Mouse (Mus musculus): ENCODE results near the gene Tiam2. TPM values are rescaled to one million over a fixed set of nuclear protein-coding genes. Genes with fewer than 3 reads are reported as not detected.

Tiam2 gene
- polyA plus RNA-seq (2014; fragmentation: Illumina TruSeq; extraction: RNeasy Lipid Tissue Mini Kit (QIAGEN cat#74804); ENCODE audit: low read depth, low replicate concordance), result 1.3 TPM

GRCm38 (mm10) chr17:3326148-3326902, at the start of gene Tiam2:
Gene Tiam2, plus strand, starts transcription at chr17:3326573.

GRCm38 (mm10) chr17:3532254-3532653, 205.9 kb downstream of the Tiam2 start, which contains the start of gene Cldn20:
Gene Cldn20, plus strand, starts transcription at chr17:3532554.

GRCm38 (mm10) chr17:3557331-3558311, 231.2 kb downstream of the Tiam2 start, which contains the start of gene Tfb1m:
Gene Tfb1m, minus strand, starts transcription at chr17:3557781.

Other genes starting within 250 kb of the Tiam2 start
- gene Scaf8, start 211.6 kb upstream of the Tiam2 start, polyA plus RNA-seq (2014; fragmentation: Illumina TruSeq; extraction: RNeasy Lipid Tissue Mini Kit (QIAGEN cat#74804); ENCODE audit: low read depth, low replicate concordance), result 25.9 TPM
- gene Cldn20, start 206.0 kb downstream of the Tiam2 start, polyA plus RNA-seq (2014; fragmentation: Illumina TruSeq; extraction: RNeasy Lipid Tissue Mini Kit (QIAGEN cat#74804); ENCODE audit: low read depth, low replicate concordance), result not detected
- gene Tfb1m, start 231.2 kb downstream of the Tiam2 start, polyA plus RNA-seq (2014; fragmentation: Illumina TruSeq; extraction: RNeasy Lipid Tissue Mini Kit (QIAGEN cat#74804); ENCODE audit: low read depth, low replicate concordance), result 96.4 TPM

Measured in testis, adult 10 weeks (tissue).